Mouse (Mus musculus) spleen, postnatal 0 days (tissue): Measurements from ENCODE around the gene Aldh3a1. TPM values are rescaled to one million over a fixed set of nuclear protein-coding genes. Genes with fewer than 3 reads are reported as not detected.

Source experiments
- polyA plus RNA-seq: library from polyadenylated mRNA; unstranded; fragments of >200 nt; fragmentation: Nextera tagmentation; extraction: Ambion mirVana; gene quantifications from 2 replicates; pipeline ENCODE4 v1.2.1, GENCODE M21; 2015

The Aldh3a1 gene
- polyA plus RNA-seq, result 0.19 TPM in 1 of 2 replicates, not detected in the other

DNA sequence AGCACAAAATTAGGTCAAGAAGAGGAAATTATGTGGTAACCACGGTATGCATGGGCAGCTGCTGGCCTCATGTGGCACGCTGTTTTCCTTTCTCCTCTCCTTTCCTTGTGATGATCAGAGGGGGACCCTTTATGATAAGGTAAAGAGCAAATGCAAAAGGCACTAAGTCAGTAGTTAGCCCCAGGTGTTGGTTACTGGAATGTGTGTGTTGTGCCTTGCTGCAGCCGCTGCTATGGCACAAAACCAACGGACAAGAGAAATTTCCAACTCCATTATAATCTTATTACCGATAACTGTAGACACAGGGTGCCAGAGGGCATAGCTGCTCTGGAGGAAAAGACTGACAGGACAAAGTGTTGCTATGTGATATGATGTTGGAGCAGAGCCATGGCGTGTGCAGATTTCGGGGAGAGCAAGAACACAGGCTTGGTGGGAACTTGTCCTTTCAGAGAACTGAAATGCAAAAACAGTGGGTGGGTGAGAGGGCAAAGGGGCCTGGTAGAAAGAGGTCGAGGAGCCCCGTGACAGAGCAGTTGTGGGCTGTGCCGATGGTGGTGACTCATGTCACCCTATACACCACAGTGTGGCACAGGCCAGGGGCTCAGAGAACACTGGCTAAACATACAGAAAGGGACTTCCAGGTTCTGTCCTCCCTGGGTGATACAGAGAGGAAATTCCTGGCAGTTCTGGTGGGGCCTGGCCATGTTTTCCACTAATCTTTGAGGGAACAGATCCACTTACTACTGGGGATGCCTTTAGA lies at the start of gene Aldh3a1:
Gene Aldh3a1, plus strand, starts transcription at position 51 of the 760 bp plus-strand sequence.

DNA sequence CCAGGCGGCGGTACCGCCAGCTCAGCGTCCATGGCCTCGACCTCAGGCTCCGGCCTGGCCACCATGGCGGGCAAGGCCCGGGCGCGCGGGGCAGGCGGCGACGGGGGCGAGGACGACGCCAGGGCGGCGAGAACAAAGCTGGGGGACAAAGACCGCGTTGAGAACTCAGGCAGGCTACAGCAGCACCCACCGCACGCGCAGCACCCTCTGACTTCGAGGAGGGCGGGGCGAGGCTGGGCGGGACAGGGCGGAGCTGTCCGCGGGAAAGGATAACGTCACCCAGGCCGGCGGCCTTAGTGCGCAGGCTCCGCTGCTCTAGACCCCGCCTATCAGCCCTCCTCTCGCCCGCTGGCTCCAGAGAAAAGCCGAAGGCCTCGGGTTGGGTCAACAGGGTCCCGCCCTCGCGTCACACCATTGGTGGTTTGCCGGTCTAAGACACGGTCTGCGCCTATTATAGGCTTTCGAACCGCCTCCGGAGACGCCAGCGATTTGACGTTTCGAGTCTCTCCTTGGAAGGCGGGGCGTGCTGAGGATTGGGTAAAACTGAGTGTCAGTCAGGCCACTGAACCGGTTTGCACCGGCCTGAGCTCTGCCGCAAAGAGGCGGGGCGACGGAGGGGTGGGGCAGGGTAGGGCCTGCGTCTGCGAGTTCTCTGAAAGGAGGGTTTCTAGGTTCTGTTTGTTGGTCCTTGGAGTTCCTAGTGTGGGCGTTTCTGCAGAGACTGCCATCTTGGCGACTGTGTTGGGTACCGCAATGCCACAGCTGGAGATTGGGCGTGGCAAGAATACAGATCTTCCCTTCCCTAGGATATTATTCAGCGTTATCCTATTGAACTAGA lies 32.3 kb upstream of the Aldh3a1 start, which contains the start of gene Usp22:
Gene Usp22, minus strand, starts transcription at position 235 of the 838 bp plus-strand sequence.

DNA sequence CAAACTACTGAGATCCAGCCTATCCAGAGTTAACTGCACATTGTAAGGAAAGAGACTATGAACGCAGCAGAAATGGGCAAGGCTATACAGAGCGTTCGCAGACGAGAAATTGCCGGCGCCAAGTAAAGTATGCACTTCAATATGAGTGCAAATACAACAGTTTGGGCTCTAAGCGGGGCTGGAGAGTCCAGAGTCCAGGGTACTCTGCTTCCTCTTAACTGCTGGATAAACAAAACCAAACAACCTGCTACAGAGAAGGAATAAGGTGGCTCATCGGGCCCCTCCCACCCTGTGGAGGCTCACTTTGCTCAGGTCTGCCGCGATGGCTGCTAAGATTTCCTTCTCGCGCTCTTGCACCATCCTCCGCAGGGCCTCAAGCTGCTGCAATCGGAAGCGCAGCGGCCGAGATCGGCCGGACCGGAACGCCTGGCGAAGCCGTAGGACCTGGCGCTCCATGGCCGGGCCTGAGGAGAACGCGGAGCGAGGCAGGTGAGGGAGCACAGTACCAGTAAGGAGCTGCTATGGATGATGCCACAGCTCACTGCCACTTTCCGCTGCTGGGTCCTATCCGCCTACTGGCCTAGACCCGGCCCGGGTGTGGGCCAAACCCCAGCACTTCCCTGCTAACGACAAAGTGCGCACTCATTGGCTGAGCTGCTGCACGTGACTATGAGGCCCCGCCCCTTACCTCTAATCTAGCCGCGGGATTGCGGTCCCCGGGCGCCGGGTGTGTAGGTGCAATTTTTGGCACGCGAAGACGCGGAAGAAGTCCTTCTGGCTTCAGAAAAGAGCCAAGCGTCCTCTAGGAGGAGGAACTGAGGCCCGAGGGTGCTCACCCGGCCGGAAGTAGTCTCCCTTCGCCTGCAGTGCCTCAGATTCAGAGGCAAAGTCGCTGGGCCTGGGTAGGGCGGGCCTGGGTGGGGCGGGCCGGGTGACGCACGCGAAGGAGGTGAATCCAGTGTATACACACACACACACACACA lies 59.5 kb downstream of the Aldh3a1 start, which contains the start of gene Aldh3a2:
Gene Aldh3a2, minus strand, starts transcription at position 914 of the 983 bp plus-strand sequence.

Other genes starting within 250 kb of the Aldh3a1 start
- gene Kcnj12, start 185.0 kb upstream of the Aldh3a1 start, polyA plus RNA-seq, result not detected in 2 replicates
- 11.5 and 17.7 TPM in 2 replicates for gene Tnfrsf13b, start 80.8 kb upstream of the Aldh3a1 start, polyA plus RNA-seq
- 15.8 and 20.8 TPM in 2 replicates for gene Usp22, start 32.5 kb upstream of the Aldh3a1 start, polyA plus RNA-seq
- 11.4 and 16.1 TPM in 2 replicates for gene Aldh3a2, start 59.9 kb downstream of the Aldh3a1 start, polyA plus RNA-seq
- gene Slc47a2, start 135.3 kb downstream of the Aldh3a1 start, polyA plus RNA-seq, result not detected in 2 replicates
- not detected in 2 replicates for gene Slc47a1, start 170.8 kb downstream of the Aldh3a1 start, polyA plus RNA-seq
- 0.13 and 0.22 TPM in 2 replicates for gene Rnf112, start 246.6 kb downstream of the Aldh3a1 start, polyA plus RNA-seq